Mouse (Mus musculus) embryonic fibroblast, embryonic 13.5 days (primary cell): ENCODE results near the gene Phldb2.

Source experiments
- CTCF ChIP-seq: IDR thresholded peaks from 2 replicates; pipeline ENCODE4 v1.5.1; 2011; ENCODE audit warnings: mild to moderate bottlenecking, control low read depth, low read length, moderate library complexity, borderline replicate concordance; ENCODE audit not compliant: insufficient read depth
- POLR2A ChIP-seq: IDR thresholded peaks from 2 replicates; pipeline ENCODE4 v1.6.1; 2011; ENCODE audit warnings: low read depth, mild to moderate bottlenecking, control low read depth, low read length, moderate library complexity

- TF ChIP-seq POLR2A (no peak), CTCF (no peak)
Measured at GRCm38 (mm10) chr16:45718296-45718695, 235.1 kb downstream of the Phldb2 start.
